Mouse (Mus musculus): ENCODE measurements around the gene Cdc42ep4.

- no peak for TF ChIP-seq E2F4 (IDR thresholded peaks at IDR 0.05; ENCODE audit: insufficient read depth)
- TF ChIP-seq SRF (IDR thresholded peaks at IDR 0.05; ENCODE audit: control insufficient read depth, insufficient read length, low read depth): no peak
- TF ChIP-seq POLR2A (IDR thresholded peaks at IDR 0.05; ENCODE audit: insufficient read length, low read depth): no peak
- TF ChIP-seq TCF12 (IDR thresholded peaks at IDR 0.05; ENCODE audit: insufficient read depth, poor library complexity, severe bottlenecking): no peak
- TF ChIP-seq MAX (IDR thresholded peaks at IDR 0.05; ENCODE audit: low read depth): no peak
- no peak for TF ChIP-seq MYOG (IDR thresholded peaks at IDR 0.05; ENCODE audit: control insufficient read depth in 1 of 3, insufficient read depth in 1 of 3, insufficient read length in 2 of 3, low read depth in 2 of 3)
- no peak for TF ChIP-seq TCF3 (IDR thresholded peaks at IDR 0.05; ENCODE audit: insufficient read length, low read depth)
- TF ChIP-seq CEBPB (IDR thresholded peaks at IDR 0.05; ENCODE audit: insufficient read depth, poor library complexity, severe bottlenecking): no peak
Measured at GRCm38 (mm10) chr11:113760476-113760875, 8.8 kb upstream of the Cdc42ep4 start.

Measured in myocyte (in vitro differentiated cells).